Mouse (Mus musculus) kidney, postnatal 25 days (tissue): ENCODE results near the gene Babam2.
"Not testable (repeated sequence)": the region's sequence is repeated elsewhere in the genome, so short reads cannot be mapped to it uniquely, and the experiment has no call there.

Experiments used
- DNase-seq, 2 experiments: peaks; one replicate each; pipeline ENCODE4 v3.0.0; 2021; ENCODE audit warnings: mixed read lengths in 2 of 2

The Babam2 gene

GRCm38 (mm10) chr5:31839973-31840372 lies 142.5 kb downstream of the Babam2 start:
- DNase-seq = no peak

- no peak for DNase-seq
Measured at GRCm38 (mm10) chr5:31840406-31840805, 142.9 kb downstream of the Babam2 start.

GRCm38 (mm10) chr5:31844856-31845255 lies 147.4 kb downstream of the Babam2 start:
- no peak for DNase-seq

- DNase-seq = no peak
Measured at GRCm38 (mm10) chr5:31846971-31847370, 149.5 kb downstream of the Babam2 start.

GRCm38 (mm10) chr5:31848995-31849394 lies 151.5 kb downstream of the Babam2 start:
- DNase-seq = no peak

- DNase-seq = no peak
Measured at GRCm38 (mm10) chr5:31852786-31853185, 155.3 kb downstream of the Babam2 start.

GRCm38 (mm10) chr5:31853831-31854230 lies 156.3 kb downstream of the Babam2 start:
- DNase-seq = no peak

GRCm38 (mm10) chr5:31858877-31859276 lies 161.4 kb downstream of the Babam2 start:
- DNase-seq = not testable (repeated sequence)

GRCm38 (mm10) chr5:31860426-31860825 lies 162.9 kb downstream of the Babam2 start:
- no peak for DNase-seq

GRCm38 (mm10) chr5:31860831-31861624 lies 163.5 kb downstream of the Babam2 start:
- DNase-seq = no peak

- DNase-seq = no peak
Measured at GRCm38 (mm10) chr5:31862753-31863468, 165.4 kb downstream of the Babam2 start.

- no peak for DNase-seq
Measured at GRCm38 (mm10) chr5:31864095-31864494, 166.6 kb downstream of the Babam2 start.

- no peak for DNase-seq
Measured at GRCm38 (mm10) chr5:31866071-31866470, 168.6 kb downstream of the Babam2 start.

GRCm38 (mm10) chr5:31870856-31871520 lies 173.5 kb downstream of the Babam2 start:
- peak in 1 of 2 experiments; percentile 9 for DNase-seq

- no peak for DNase-seq
Measured at GRCm38 (mm10) chr5:31873328-31873727, 175.8 kb downstream of the Babam2 start.

GRCm38 (mm10) chr5:31874543-31874942 lies 177.1 kb downstream of the Babam2 start:
- DNase-seq = no peak

GRCm38 (mm10) chr5:31875443-31875842 lies 178.0 kb downstream of the Babam2 start:
- DNase-seq = no peak

- DNase-seq = peak in 1 of 2 experiments; percentile 11
Measured at GRCm38 (mm10) chr5:31876216-31876974, 178.9 kb downstream of the Babam2 start.

- DNase-seq = no peak
Measured at GRCm38 (mm10) chr5:31880457-31880856, 183.0 kb downstream of the Babam2 start.

GRCm38 (mm10) chr5:31882297-31882696 lies 184.8 kb downstream of the Babam2 start:
- no peak for DNase-seq

GRCm38 (mm10) chr5:31884962-31885361 lies 187.5 kb downstream of the Babam2 start:
- DNase-seq = no peak

GRCm38 (mm10) chr5:31887590-31887989 lies 190.1 kb downstream of the Babam2 start:
- DNase-seq = no peak

GRCm38 (mm10) chr5:31888341-31888740 lies 190.9 kb downstream of the Babam2 start:
- no peak for DNase-seq
